Mouse (Mus musculus) kidney, adult 9 months (tissue): ENCODE results near the gene Stx7.
"Not testable (repeated sequence)": the region's sequence is repeated elsewhere in the genome, so short reads cannot be mapped to it uniquely, and the experiment has no call there.

Experiments used
- DNase-seq: peaks from one replicate; pipeline ENCODE4 v3.0.0; 2022

Gene Stx7

DNA sequence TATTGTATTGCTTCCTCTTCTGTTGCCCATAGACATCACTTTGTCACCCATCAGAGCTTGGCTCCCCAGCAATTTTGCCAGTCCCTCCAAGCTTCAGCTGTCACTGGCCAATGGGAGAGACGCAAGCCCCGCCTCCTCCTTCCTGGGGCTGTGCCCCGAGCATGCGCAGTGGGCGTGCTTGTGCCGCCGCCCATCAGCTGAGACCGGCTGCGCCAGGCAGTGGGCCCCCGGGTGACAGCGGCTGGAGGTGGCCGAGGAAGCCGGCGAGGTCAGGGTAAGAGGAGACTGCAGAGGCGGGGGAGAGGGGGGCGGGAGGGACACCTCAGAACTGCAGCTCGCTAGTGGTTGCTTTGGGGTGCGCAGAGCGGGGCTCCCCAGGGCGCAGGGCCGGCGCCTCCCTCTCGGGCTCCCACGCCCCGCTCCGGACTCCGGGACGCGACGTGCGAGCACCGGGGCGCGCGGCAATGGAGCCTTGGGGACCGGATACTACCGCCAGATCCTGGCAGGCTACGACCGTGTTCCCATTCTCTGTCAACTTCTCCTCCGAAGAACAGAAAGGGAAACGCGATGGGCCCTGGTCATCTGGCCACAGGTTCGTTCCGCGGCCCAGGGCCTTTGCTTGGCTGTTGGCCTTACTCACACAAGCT is at the start of gene Stx7:
TSS of gene Stx7 (plus strand) at position 168 of the 647 bp plus-strand sequence.
- DNase-seq, result peak; percentile 95

DNA sequence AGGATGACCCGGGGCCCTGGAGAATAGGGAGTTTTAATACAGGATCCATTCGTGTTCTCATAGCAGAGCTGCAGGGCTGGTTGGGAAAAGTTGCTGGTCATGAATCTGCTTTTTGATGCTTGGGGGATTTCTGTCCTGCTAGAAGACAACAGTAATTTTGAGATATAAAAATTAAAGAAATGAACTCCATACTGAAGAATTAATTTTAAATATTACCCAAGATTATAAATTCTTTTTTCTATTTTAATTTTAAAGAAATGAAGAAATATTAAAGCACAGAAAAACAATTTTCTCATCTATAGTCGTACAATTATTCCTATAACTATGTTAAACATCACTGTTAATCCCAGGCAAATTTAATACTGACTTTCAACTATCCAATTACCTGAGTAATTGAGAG is 47.3 kb upstream of the Stx7 start, which contains the start of gene Taar8c:
TSS of gene Taar8c (minus strand) at position 101 of the 400 bp plus-strand sequence.
- DNase-seq, result not testable (repeated sequence)

DNA sequence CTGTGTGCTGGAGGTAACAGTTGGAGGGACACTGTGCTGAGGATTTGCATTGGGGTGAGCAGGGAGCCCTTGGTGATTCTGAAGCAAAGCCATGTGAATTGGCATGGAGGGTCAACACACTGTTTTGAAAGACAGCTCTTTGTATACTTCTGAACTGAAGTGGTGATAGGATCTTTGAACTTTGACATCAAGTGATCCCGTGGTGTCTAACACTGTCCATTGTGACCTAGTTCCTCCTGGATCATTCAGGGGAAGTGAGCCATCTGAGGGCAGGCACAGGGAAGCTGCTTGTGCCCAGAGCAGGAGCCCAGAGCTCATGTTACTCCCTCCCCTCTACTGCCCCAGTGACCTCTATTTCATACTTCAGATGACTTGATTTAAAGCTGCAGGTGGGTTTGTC is 45.8 kb upstream of the Stx7 start:
- DNase-seq, result not testable (repeated sequence)

DNA sequence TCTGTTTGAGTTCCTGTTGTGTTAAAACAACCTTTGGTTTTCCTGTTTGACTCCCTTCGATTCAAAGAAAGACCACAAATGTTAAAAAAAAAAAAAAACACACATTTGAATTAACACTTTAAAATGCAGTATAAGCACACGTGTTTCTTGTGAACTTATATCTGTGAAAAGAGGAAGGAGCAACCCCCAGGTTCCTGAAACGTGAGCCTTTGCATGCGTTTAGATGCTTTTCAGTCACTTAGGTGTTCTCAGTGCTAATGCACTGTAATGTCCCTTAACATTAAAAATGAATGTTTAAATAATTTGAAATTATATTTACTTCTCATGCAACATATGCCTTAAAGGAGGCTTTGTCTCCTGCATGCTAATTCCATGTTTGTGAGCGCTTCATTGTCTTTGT is 41.4 kb upstream of the Stx7 start:
- DNase-seq, result no peak

DNA sequence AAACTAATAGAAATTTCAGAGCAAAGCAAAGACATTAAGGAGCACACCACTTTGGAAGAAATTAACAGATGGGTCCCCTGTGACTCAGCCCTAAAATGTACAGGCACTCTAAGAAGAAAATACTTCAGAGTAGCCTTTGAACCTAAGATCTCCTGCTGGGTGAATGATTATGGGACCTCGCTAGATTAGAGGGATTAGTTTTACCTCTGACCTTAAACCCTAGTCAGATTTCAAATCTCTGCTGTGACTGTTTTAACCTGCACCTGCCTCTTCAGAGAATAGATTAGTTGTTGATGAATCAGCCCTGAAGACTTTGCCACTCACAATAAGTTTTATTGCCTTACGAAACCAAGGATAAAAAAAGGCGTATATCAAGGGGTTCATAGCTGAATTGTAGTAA is 40.9 kb upstream of the Stx7 start:
- DNase-seq, result peak; percentile 60

DNA sequence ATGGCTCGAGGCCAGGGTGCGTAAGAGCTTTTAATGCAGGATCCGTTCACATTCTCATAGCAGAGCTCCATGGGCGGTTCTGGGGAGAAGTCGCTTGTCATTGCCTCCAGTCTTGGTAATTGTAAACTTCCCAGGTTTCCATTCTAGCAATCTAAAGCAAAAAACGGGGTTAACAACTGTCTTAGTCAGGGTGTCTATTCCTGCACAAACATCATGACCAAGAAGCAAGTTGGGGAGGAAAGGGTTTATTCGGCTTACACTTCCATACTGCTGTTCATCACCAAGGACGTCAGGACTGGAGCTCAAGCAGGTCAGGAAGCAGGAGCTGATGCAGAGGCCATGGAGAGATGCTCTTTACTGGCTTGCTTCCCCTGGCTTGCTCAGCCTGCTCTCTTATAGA is 39.7 kb upstream of the Stx7 start, which contains the start of gene Taar9:
TSS of gene Taar9 (minus strand) at position 101 of the 400 bp plus-strand sequence.
- DNase-seq, result not testable (repeated sequence)

DNA sequence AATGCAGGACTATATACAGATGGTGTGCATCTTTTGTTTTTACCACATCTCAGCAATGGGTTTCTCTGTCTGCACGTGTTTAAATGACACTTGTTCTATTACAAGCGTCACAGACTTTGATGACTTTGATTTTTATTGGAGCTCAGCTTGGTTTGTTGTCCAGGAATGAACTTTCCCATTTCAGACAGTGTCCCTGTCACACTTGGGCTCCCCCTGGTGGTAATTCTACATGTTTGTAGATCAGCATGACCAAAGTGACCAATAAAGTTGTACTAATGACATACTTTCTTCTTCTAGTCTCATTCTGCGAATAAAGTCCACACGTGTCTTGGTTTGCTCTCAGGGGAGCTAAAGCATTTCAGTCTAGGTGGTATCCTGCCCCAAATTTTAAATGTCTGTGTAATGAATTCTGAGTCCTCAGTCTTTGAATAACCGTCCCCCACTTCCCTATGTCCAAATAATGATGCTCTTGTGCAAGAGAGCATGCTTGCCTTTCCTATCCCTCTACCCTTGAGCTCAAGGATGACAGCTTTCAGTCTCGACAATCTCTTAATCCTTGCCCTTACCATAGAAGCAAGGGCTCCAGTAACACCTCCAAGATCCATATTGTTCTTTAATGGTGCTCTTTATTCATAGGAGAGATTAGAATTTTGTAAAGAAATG is 37.9 kb upstream of the Stx7 start:
- peak; percentile 69 for DNase-seq

DNA sequence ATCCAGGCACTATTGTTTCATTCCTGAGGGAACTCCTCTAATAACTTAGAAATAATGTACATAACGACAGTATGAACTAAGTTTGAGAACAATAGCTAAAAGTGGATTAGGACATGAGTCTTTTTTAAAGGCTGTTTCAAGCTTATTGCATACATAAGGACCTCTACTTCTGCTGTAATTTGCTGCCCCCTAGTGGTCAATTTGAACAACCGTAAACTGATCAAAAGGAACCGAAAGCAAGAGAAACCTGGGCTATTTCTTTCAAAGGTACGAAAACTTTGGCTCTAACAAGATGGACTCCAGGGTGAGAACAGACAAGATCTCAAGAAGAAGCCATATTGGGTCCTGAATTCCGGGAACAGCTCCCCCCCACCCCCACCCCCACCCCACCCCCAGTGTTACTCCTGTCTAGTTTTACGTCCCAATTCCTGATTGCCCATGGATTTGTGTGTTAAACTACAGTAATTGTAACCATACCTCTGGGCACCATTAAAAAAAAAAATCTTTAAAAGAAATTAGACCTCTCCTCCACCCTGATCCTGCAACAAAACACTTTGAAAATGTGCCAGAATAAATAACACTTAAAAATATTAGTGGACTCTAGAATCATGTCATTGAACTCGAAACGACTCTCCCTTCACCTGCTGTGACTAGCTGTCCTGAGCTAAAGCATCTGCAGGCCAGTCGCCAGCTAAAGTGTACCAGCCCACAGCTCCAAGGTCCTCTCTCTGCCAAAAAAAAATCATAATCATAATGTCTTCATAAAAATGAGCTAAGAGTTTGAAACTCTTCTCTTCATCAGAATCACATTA is 17.4 kb upstream of the Stx7 start:
- peak; percentile 90 for DNase-seq

DNA sequence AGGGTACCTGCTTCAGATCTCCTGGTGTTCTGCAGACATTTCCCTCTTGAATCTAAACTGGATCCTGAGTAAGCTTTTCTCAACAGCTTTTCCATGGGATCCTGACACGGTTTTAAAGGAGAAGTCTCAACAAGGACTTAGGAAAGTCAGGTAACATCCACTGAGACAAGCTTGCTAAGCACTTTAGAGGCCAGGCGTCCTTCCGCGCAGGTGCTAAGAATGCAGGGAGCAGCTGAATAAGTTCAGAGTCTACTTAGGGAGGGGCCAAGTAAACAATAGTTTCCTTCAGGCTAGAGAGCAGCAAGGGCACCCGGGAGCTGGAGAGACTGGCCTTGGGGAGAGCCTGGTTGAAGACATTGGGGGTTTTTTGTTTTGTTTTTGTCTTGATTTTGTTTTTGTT is 16.8 kb upstream of the Stx7 start:
- peak; percentile 88 for DNase-seq

DNA sequence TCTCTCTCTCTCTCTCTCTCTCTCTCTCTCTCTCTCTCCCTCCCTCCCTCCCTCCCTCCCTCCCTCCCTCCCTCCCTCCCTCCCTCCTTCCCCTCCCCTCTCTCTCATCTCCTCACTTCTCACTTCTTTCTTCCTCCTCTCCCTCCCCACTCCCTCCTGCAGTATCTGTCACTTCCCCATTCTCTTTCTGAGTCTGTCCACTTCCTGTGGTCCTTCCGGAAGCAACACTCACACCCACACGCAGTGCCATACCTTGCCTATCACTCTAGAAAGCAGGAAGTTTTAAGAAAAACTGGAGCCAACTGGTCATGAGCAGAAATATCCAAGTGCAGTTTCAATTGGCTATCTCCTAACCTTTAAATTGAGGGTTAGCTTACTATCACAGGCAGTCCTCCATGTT is 16.0 kb upstream of the Stx7 start:
- DNase-seq, result no peak

DNA sequence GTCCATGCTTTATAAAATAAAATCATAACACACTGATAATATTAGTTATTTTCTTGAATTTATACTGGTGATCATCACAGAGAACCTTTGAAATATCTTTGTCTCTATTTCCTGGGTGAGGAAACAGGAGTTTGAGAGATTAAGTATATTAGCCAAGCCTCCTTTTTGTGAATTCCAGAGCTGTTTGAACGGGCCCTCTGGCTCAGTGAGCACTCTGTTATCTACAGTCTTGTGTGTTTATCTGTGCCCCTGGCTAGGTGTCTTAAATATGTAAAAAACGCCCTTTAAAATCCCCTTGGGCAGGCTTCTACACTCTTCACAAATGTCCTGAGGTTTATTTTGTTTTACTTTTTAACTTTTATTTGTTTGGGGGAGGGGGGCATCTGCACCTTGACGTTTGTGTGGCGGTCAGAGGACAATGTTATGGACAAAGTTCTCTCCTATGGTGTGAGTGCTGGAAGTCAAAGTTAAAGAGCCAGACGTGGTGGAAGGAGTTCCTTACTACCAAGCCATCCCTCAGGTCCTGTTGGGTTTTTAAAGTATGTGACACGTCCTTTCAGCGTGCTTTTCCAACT is 14.9 kb upstream of the Stx7 start:
- DNase-seq, result peak; percentile 45

DNA sequence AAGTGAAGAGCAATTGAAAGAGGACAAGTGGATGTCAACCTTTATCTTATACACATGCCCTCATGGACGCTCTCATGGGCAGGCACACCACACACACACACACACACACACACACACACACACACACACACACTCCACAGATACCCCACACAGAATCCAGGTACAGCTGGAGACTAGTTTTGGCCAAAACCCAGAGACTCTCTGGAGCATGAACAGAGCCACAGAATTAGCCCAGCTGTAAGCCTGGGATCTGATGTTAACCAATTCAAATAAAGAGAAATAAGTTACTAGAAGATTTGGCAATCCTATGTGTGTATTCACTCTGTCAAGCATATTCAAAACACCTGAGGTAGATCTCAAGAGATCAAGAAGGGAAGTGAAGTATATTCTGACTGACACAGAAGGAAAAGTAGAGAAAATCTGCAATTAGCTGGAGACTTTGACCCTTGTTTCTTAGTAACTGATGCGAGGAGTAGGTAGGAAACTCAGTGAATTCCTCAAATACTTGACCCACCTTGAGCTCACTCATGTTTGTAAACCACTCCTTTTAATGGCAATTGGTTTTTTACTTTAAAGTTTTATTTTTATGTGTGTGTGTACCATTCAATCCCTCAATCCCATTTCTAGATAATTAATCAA is 10.4 kb upstream of the Stx7 start:
- peak; percentile 74 for DNase-seq

DNA sequence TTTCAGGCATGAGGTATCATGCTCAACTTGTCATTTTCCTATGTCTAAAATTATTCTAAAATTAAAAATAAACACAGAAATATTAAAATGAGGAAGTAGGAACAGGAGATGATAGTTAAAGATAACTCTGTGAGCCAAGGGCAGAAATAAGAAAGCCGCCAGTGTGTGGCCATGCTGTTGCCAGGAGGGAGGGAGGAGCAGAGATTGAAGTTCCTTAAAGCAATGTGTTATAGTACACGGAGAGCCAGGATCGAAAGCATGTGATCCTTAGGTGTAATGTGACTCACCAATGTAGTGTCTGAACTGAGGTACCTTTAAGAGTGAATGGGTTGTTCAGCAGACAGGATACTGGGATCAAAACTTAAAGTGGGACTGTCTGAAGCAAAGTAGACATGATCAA is 6.4 kb upstream of the Stx7 start:
- no peak for DNase-seq

DNA sequence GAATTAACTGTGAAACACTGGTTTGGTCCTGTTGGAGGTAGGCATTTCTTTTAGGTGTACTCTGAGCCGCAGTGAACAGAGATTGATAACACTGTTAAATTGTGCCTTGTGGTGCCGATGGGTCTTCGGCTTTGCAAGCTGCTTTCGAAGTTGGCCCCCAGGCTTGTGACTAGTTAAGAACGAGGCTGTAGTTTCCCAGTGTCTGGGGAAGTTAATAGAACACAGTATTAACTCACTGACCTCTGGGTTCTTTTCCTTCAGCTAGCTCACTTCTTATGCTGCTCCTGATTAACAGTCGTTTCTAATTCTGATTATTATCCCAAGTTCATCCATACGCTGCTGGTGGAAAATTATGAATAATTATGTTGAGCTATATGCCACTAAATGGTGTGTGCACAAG is 984 bp downstream of the Stx7 start:
- DNase-seq, result peak; percentile 89

DNA sequence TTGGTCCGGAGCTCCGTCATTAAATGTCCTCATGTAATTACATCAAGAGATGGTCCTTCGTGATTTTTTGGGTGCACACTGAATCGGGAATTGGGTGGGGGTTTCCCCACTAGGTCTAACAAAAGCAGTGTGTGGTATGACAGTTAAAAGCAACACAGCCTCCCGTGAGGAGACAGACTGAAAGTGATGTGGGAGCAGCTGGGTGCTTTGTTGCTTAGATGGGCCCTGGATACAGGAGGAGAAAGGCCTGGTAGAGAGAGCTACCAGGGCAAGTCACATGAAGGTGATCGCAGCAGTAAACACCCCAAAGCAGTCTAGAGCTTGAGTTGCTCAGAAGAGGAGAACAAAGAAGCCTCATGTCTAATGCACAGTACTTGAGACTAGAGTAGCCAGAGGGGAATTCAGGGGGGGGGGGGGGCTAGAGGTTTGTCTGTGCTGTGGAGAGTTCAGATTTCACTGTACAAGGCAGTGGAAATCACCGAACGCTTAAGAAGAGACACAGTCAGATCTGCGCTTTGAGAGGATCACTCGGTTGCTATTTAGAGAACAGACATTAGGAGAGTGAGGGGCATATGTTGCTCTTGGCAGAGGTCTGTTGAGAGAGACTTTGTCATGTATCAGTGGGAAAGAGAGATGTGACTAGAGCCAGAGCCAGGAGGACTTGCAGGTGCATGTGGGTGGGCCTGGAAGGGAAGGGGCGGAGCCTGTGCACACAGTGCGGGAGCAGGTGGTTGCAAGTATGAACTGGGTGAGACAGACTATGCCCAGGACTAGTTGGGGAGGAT is 9.6 kb downstream of the Stx7 start:
- no peak for DNase-seq

DNA sequence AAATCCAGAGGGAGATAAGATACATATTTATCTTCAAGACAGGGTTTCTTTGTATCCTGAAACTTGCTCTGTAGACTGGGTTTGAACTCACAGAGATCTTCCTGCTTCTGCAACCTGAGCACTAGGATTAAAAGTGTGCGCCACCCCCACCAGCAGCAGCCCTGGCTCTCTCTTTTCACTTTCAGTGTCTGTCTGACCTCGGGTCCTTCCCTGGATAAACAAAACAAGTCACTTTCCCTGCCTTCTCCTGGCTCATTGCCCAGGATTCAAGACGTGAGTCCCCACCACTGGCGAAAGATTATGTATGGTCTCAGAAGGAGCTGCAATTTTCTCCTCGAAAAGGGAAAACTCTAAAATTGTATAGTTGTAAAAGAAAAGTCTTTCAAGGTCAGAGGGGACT is 10.5 kb downstream of the Stx7 start:
- no peak for DNase-seq

DNA sequence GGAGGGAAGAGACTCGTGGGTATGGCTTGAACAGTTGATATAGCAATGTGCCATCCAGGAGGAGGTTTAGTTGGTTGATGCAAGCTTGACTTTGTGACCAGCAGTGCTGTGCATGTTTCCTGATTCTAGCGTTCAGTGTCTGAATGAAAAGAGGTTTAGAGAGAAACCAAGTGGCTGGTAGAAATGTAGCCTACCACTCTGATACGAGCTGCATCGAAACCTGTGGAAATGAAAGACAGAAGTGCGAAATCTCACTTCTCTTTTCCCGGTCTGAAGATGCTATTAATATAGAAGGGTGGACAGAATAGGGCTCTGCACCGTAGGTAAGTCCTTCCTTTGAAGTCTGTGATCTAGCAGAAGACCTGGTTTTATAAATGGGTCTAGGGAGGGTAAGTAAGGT is 11.2 kb downstream of the Stx7 start:
- no peak for DNase-seq

DNA sequence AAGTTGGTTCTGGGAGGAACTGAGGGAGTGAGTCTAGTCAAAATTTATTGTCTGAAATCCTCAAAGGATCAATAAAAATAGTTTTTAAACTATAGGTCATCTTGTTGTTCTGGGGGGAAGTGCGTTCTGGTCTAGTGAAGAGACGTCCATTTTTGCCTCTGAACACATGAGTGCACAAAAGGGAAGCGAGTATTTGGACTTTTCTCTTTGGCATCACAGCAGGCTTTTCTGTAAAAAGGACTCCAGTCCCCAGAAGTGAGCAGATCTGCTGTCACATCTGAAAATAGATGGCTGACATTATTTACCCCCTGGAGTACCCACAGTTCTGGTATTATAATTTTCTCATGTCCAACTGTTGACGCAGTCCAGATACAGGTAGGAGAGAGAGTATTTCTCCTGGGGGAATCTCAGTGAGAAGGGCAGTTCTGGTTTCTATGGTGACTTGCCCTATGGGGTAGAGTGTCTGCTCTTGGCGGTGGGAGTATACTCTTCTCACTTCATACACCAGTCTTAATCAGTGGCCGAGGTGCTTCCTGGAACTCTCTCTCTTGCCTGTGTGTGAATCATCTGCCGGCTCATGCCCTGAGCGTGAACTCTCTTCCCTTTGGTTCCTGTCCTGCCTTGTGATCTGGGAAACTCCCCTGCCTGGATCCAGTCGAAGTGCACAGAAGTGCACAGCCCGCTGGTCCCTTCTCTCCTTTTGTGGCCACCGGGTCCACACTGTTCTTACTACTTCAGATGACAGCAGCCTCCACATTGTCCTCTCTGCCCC is 15.2 kb downstream of the Stx7 start:
- peak; percentile 63 for DNase-seq

DNA sequence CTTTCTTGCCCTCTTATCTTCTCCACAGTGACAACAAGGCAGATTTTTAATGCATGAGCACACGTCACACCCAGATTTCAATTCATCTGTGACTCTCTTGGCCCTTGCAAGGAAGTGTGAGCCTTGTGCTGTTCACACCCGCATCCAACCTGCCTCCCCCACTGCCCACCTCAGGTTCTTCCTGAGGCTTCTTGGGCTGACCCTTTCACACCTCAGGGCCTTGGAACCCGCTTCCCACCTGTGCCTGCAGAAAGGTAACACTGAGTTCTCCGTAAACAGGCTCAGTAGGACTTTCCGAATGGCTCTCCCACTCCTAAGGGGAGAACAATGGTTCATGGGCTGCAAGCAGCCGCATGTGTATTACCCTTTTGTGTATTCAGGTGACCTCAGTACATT is 15.8 kb downstream of the Stx7 start:
- no peak for DNase-seq

DNA sequence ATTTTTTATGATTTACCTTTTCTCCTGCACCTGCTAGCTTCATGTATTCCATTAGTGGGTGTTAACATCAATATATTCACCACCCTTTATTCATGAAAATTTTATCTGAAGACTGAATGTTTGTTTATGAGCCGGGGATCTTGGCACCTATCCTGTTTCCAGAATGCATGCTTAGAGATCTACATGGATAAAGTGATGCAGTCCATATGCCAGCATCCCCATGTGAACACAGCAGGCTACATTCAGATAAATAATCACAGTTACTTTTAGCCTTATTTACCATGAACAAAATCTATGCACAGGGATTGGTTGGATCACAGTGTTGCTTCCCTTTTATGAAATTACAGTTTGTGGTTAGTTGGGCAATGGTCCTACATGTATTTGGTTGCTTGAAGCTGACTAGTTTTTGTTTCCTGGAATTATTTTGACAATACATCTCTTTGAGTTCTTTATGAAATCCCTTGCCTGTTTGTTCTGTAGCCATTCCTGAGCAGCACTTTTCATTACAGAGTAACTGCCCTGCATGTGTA is 16.5 kb downstream of the Stx7 start:
- DNase-seq, result no peak

DNA sequence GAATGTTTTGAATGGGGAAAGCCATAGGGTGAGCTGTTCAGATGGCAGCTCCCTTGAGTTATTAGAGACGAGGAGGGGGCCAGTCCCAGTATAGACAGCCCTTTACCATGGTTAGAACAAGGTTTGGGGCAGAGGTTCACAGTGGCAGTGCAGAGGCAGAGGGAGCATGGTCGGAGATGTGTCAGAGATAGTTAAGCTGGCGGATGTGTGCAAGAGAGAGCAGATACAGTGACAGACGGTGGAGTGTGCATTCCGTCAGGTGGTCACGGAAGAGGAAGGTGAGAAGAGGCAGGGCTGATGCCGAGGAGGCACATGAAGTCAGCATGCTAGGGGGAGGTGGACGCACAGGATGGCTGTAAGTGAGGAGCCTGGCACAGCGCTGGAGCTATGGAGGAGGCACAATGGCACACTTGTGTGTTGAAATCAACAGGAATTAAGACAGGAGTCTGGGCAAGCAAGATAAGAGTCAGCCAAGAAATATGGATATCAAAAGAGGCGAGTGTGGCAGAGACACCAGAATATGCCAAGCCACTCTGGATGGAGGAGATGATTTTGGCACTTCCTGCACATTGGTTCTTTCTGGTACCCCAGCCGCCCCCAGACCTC is 19.0 kb downstream of the Stx7 start:
- no peak for DNase-seq
